Mouse (Mus musculus) G1E (cell line): Measurements from ENCODE around the gene Etnppl.

Experiments
- CTCF ChIP-seq: IDR thresholded peaks from 2 replicates; pipeline ENCODE4 v1.5.1; 2012; ENCODE audit warnings: low read depth, low read length, inconsistent platforms, mixed read lengths
- GATA1 ChIP-seq: IDR thresholded peaks from 2 replicates; pipeline ENCODE4 v1.6.1; 2012; ENCODE audit warnings: borderline replicate concordance, low read length, inconsistent platforms, mixed read lengths
- TAL1 ChIP-seq: conservative IDR thresholded peaks from 2 replicates; pipeline ENCODE4 v1.6.1; 2012; ENCODE audit warnings: low read depth, low read length, inconsistent platforms, mixed read lengths

DNA sequence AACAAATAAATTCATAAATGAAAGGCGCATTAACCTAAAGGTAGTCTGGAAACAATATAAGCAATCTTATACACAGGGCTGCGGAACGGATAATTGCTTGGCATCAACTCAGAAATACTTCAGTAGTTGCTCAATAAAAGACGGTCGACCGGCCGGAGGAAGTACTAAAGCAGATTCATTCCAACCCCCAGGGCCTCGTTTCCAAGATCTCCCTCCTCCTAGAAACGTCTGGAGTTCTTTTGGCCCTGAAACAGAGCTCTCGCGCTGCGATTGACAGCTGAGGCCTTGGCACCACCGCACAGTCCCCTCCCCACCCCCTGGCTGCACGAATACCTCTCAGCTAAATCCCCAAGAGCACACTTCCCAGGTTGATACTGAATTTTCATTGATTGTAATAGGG, 54.0 kb downstream of the Etnppl start:
- TF ChIP-seq CTCF (no peak), TAL1 (no peak), GATA1 (no peak)
